Mouse (Mus musculus) intestine, embryonic 16.5 days (tissue): ENCODE results near the gene Spi1. TPM values are rescaled to one million over a fixed set of nuclear protein-coding genes. Genes with fewer than 3 reads are reported as not detected.

Experiments
- ATAC-seq: fragments of 200-750 bp; cut with Nextera tagmentation; 2 replicates; pipeline ENCODE4 v1.8.0; 2017; ENCODE audit warnings: moderate TSS enrichment, moderate library complexity
- H3K27ac ChIP-seq: fragments of 300-500 bp; sonication (generic); 2 replicates; pipeline ENCODE4 v1.5.1; 2014; ENCODE audit warnings: mild to moderate bottlenecking, low read length
- H3K27me3 ChIP-seq: fragments of 300-500 bp; sonication (generic); replicated peaks from 2 replicates; pipeline ENCODE4 v1.6.1; 2014; ENCODE audit warnings: low read length, control low read depth, mixed read lengths; ENCODE audit not compliant: control insufficient read depth, insufficient read depth
- H3K36me3 ChIP-seq: fragments of 300-500 bp; sonication (generic); 2 replicates; pipeline ENCODE4 v1.6.1; 2014; ENCODE audit warnings: low read length, control low read depth; ENCODE audit not compliant: control insufficient read depth, insufficient read depth
- H3K4me1 ChIP-seq: fragments of 300-500 bp; sonication (generic); 2 replicates; pipeline ENCODE4 v1.6.1; 2014; ENCODE audit warnings: low read length, control low read depth, mixed read lengths; ENCODE audit not compliant: control insufficient read depth, insufficient read depth
- H3K4me2 ChIP-seq: fragments of 300-500 bp; sonication (generic); 2 replicates; pipeline ENCODE4 v1.6.1; 2014; ENCODE audit warnings: low read depth, low read length, control low read depth
- H3K4me3 ChIP-seq: fragments of 300-500 bp; sonication (generic); 2 replicates; pipeline ENCODE4 v1.5.1; 2014; ENCODE audit warnings: mild to moderate bottlenecking, low read length
- H3K9ac ChIP-seq: fragments of 300-500 bp; sonication (generic); 2 replicates; pipeline ENCODE4 v1.6.1; 2014; ENCODE audit warnings: low read depth, low read length
- H3K9me3 ChIP-seq: fragments of 300-500 bp; sonication (generic); 2 replicates; pipeline ENCODE4 v1.6.1; 2016; ENCODE audit warnings: low read length, control low read depth; ENCODE audit not compliant: control insufficient read depth
- WGBS: fragments of 180-500 bp; shearing (Covaris S2); extraction: QIAGEN DNeasy Blood & Tissue Kit; methylation state at CpG from one replicate; pipeline ENCODE4 v1.1.7; 2014; 5-methylcytosine and 5-hydroxymethylcytosine counted together
- polyA plus RNA-seq: library from polyadenylated mRNA; unstranded; fragments of >200 nt; fragmentation: Nextera tagmentation; extraction: Ambion mirVana; gene quantifications from 2 replicates; pipeline ENCODE4 v1.2.1, GENCODE M21; 2015

Gene Spi1
- polyA plus RNA-seq, 1 experiment from 2014 or later: 4.2 TPM

DNA sequence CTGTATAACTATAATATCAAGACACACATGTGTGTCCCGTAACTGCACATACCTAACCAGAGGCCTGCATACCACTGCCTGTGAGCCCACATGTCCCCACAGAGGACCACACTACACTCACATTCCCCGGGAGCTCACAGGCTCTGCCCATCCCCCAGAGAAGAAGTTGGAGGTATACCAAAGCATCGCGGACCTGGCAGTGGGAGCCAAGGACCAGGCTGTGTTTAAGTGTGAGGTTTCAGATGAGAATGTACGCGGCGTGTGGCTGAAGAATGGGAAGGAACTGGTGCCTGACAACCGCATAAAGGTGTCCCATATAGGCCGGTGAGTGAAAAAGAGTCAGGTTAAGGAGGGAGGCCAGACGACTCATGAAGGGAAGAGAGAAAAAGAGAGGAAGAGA lies 42.9 kb downstream of the Spi1 start:
- 87% methylated on average over 10 of the region's 10 CpGs for WGBS
- no peak overlapping the region for H3K4me3 ChIP-seq
- no peaks in the 10 kb centered on the region for H3K4me1 ChIP-seq
- no peak for ATAC-seq
- H3K36me3 ChIP-seq: no peaks in the 10 kb centered on the region
- no peaks in the 10 kb centered on the region for H3K27me3 ChIP-seq
- H3K9ac ChIP-seq: no peak overlapping the region
- no peaks in the 10 kb centered on the region for H3K9me3 ChIP-seq
- no peak overlapping the region for H3K27ac ChIP-seq
- no peak overlapping the region for H3K4me2 ChIP-seq

DNA sequence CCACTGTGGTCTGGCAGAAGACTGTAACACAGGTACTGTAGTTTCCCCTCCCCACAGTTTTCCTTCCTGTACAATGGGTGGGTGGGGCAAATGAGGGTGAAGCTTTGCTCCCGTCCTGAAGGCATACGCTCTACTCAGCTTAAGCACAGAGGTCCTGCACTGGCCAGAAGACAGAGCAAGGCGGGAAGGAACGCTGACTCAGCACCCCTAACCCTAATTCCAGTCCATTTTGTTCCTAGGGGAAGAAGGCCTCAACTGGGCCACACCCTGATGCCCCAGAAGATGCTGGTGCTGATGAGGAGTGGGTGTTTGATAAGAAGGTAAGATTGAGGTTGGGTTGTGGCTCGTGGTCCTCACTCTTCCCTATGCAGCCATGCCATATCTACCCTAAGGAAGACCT lies 46.6 kb downstream of the Spi1 start:
- no peak for ATAC-seq
- Histone ChIP-seq H3K27ac (no peak overlapping the region), H3K36me3 (no peaks in the 10 kb centered on the region), H3K9me3 (no peaks in the 10 kb centered on the region), H3K4me3 (no peak overlapping the region), H3K4me1 (no peaks in the 10 kb centered on the region), H3K27me3 (no peaks in the 10 kb centered on the region), H3K4me2 (no peak overlapping the region), H3K9ac (no peak overlapping the region)
- 80% methylated on average over 5 of the region's 5 CpGs for WGBS

DNA sequence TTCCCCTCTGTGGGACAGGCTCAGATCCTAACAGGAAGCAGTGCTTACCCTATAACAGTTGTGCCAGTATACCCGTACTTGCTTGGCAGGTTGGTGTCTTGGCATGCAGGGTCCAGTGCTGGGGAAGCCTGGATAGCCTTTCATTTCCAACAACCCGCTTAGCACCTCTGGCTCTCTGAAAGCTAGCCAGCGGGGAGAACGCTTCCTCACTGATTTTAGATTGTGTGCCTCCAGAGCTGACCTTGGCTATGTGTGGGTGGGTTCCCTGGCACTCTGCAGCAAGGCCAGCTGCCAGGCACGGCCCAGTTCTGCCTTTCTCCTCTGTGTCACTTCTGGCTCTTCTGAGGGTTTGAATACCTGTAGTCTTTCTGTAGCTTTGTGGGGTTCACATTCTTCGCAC lies 47.9 kb downstream of the Spi1 start:
- Histone ChIP-seq H3K27me3 (no peaks in the 10 kb centered on the region), H3K4me2 (no peak overlapping the region), H3K4me3 (no peak overlapping the region), H3K36me3 (no peaks in the 10 kb centered on the region), H3K4me1 (no peaks in the 10 kb centered on the region), H3K9ac (no peak overlapping the region), H3K27ac (no peak overlapping the region), H3K9me3 (no peaks in the 10 kb centered on the region)
- 87% methylated on average over 6 of the region's 6 CpGs for WGBS
- no peak for ATAC-seq

DNA sequence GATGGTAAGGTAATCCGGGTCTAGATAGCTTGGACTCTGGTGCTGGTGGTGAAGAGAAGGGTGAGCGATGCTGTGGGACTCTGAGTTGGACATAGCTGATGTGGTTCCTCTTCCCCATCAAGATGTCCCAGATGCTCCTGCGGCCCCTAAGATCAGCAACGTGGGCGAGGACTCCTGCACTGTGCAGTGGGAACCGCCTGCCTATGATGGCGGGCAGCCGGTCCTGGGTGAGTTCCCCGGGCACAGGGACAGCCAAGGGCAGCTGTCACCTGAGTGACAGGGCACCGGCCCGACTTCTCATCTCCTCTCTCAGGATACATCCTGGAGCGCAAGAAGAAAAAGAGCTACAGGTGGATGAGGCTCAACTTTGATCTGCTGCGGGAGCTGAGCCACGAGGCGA lies 49.1 kb downstream of the Spi1 start:
- ATAC-seq: no peak
- WGBS: 91% methylated on average over 15 of the region's 15 CpGs
- Histone ChIP-seq H3K4me3 (no peak overlapping the region), H3K4me2 (no peak overlapping the region), H3K9me3 (no peaks in the 10 kb centered on the region), H3K9ac (no peak overlapping the region), H3K36me3 (no peaks in the 10 kb centered on the region), H3K4me1 (no peaks in the 10 kb centered on the region), H3K27me3 (no peaks in the 10 kb centered on the region), H3K27ac (no peak overlapping the region)

DNA sequence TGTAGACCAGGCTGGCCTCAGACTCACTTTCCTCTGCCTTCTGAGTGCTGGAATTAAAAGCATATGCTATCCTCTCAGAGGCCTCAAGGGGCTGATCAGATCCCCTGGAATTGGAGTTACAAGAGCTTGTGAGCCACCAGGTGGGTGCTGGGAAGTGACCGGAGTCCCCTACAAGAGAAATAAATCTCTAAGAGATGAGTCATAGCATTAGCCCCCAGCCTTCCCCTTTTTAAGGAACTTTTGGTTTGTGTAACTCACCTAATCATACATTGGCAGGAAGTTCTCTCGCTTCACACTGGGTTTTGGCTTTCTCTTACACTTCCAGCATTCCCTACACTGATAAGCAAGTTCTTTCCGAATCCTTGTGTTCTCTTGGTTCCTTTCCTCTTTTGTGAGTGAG lies 49.8 kb downstream of the Spi1 start:
- ATAC-seq: no peak
- Histone ChIP-seq H3K4me3 (no peak overlapping the region), H3K4me1 (no peaks in the 10 kb centered on the region), H3K36me3 (no peaks in the 10 kb centered on the region), H3K9ac (no peak overlapping the region), H3K4me2 (no peak overlapping the region), H3K27ac (no peak overlapping the region), H3K9me3 (no peaks in the 10 kb centered on the region), H3K27me3 (no peaks in the 10 kb centered on the region)
- WGBS: 62% methylated on average over 3 of the region's 3 CpGs

DNA sequence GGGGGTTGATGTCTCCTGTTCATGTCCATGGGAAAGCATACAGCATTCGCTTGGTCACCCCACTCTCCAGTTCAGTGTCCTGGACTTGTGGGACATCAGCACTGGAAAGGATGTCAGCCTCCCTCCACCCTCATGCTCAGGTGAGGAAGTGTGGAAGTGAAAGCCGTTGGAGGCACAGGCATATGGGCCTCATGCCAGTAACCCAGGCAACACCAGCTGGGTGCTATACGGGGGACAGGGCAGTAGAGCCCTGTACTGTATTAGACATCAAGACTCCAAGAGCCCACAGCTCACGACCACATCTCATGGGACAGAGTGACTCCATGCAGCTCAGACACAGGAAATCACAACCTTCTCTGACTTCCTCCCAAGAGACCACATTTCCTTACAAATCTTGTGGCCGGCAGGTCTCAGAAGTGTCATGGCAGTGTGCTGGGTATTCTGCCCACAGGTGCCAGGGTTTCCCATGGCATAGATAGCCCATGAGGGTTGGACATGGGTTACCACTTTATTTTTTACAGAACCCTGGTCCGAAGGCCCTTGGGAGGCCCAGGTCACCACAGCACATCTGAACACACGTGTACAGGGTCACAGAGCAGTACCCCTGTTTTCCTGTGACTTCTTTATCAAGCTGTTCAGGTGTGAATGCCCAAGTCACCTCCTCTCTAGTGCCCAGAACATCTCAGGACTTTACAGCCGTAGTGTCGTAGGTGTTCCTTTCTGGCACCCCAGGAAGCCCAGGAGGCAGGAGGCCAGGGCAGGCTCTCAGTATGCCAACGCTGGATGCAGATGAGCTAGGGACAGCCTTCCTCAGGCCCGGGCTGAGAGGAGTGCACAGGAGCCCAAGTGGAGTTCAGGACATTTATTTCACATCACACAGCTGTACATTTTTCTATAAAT lies 54.6 kb downstream of the Spi1 start:
- ATAC-seq: no peak
- H3K36me3 ChIP-seq: no peaks in the 10 kb centered on the region
- 82% methylated on average over 11 of the region's 11 CpGs for WGBS

DNA sequence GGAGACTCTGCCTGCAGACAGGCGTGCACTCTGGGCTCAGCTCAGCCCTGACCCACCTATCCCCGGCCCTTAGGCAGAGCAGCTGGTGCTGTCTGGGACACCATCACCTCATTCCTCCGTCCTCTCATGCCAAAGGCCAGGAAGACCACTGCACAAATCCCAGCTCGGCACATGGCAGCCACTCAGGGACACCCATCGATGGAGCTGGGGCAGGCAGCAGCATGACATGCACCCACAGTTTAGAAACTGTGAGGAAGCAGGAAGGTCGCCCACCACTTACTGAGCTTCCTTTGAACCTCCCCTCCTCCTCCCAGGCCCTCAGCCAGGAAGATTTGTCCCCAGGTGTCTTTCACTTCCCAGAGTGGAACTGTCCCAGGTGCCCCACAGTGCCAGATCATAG lies 55.3 kb downstream of the Spi1 start:
- WGBS: 79% methylated on average over 6 of the region's 6 CpGs
- no peak overlapping the region for H3K27ac ChIP-seq
- H3K9me3 ChIP-seq: no peaks in the 10 kb centered on the region
- H3K4me2 ChIP-seq: no peak overlapping the region
- H3K4me1 ChIP-seq: no peaks in the 10 kb centered on the region
- H3K9ac ChIP-seq: no peak overlapping the region
- no peak overlapping the region for H3K4me3 ChIP-seq
- ATAC-seq: no peak
- no peaks in the 10 kb centered on the region for H3K27me3 ChIP-seq
- no peaks in the 10 kb centered on the region for H3K36me3 ChIP-seq

More for the DNA sequence above, 54.6 kb downstream of the Spi1 start:
- Histone ChIP-seq H3K27me3 (no peaks in the 10 kb centered on the region), H3K4me1 (no peaks in the 10 kb centered on the region), H3K9me3 (no peaks in the 10 kb centered on the region), H3K4me3 (no peak overlapping the region), H3K27ac (no peak overlapping the region), H3K9ac (no peak overlapping the region), H3K4me2 (no peak overlapping the region)

DNA sequence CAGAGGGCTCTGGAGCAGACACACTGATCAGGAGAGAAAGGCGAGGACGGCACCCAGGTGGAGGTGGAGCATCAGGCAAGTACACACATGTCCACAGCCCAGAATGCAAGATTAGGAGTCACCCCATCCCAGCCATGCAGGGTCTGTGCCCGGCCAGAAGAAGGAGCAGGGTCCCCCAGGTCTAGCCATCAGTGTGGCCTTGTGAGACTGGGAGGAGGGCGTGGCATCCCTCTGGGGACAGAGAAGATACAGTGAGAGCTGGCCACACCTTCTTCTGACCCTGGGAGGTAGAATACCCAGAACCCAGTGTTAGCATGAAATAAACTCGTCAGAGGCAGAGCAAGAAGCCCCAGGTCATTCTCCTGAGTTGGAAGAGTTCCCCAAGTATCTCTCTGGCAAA lies 57.1 kb downstream of the Spi1 start:
- Histone ChIP-seq H3K27me3 (no peaks in the 10 kb centered on the region), H3K27ac (no peak overlapping the region), H3K4me1 (no peaks in the 10 kb centered on the region), H3K9me3 (no peaks in the 10 kb centered on the region), H3K36me3 (no peaks in the 10 kb centered on the region), H3K4me2 (no peak overlapping the region), H3K9ac (no peak overlapping the region), H3K4me3 (no peak overlapping the region)
- no peak for ATAC-seq
- 72% methylated on average over 5 of the region's 5 CpGs for WGBS

DNA sequence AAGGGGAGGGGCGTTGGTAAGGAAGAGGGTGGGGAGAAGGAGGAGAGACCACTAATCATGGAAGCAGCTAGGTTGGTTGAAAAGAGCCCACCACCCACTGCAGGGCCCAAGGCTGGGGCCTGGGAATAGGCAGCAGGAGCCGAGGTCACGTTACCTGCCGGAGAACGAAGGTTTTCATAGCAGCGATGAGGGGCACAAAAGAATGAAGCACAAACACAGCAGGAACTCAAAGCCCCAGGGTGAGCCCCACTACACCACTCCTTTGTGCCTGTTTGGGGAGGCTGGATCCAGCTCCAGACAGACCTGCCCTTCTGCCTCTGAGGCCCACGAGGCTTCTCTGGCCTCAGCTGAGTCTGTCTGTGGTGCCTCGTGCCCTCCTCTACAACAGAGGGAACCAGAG lies 57.6 kb downstream of the Spi1 start:
- no peaks in the 10 kb centered on the region for H3K27me3 ChIP-seq
- H3K4me1 ChIP-seq: no peaks in the 10 kb centered on the region
- no peaks in the 10 kb centered on the region for H3K36me3 ChIP-seq
- no peak overlapping the region for H3K9ac ChIP-seq
- H3K27ac ChIP-seq: no peak overlapping the region
- 87% methylated on average over 8 of the region's 8 CpGs for WGBS
- no peak for ATAC-seq
- H3K4me2 ChIP-seq: no peak overlapping the region
- no peaks in the 10 kb centered on the region for H3K9me3 ChIP-seq
- no peak overlapping the region for H3K4me3 ChIP-seq

DNA sequence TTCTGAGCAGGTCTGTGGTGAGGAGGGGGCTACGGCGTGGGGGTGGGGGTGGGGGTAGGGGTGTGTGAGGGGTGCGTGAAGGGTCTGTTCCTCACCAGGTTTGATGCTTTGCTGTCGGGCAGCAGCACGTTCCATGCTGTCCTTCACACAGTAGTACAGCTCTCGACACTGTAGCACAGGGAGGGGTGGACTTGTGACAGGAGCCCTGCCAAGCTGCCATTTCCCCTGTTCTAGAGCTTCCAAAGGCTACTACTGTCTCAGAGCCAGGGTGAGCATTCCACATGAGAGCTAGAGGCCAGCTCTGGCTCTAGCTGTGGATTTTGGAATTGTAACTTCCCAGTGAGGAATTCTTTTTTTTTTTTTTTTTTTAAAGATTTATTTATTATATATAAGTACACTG lies 60.7 kb downstream of the Spi1 start:
- Histone ChIP-seq H3K9ac (no peak overlapping the region), H3K36me3 (no peaks in the 10 kb centered on the region), H3K9me3 (no peaks in the 10 kb centered on the region), H3K4me3 (no peak overlapping the region), H3K27me3 (no peaks in the 10 kb centered on the region), H3K4me2 (no peak overlapping the region), H3K27ac (no peak overlapping the region), H3K4me1 (no peaks in the 10 kb centered on the region)
- WGBS: 93% methylated on average over 6 of the region's 6 CpGs
- no peak for ATAC-seq
